Mouse (Mus musculus) liver, postnatal 0 days (tissue): ENCODE data around the gene Mroh2a.

Source experiments
- CTCF ChIP-seq: sonication (generic); IDR thresholded peaks from 2 replicates; pipeline ENCODE4 v1.5.1; 2016; ENCODE audit warnings: antibody characterized with exemption, low read depth
- EP300 ChIP-seq: IDR thresholded peaks from 2 replicates; pipeline ENCODE4 v1.6.1; 2016; ENCODE audit warnings: antibody characterized with exemption, low read depth, mild to moderate bottlenecking

DNA sequence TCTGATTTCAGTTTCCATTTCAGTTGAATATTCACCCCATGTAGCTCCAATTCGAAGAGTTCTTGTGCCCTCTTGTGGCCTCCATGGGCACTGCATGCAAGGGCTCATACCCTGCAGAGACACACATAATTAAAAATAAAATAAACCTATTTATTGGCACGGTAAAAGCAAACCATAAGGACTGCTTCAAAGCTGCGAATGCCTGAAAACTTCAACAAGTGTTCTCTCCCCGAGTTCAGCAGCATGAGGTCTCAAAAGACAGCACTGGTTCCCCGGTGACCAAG is 60.9 kb downstream of the Mroh2a start:
- TF ChIP-seq CTCF: peak; percentile 99
- TF ChIP-seq EP300: no peak
